Mouse (Mus musculus): ENCODE results near the gene Parva. TPM values are rescaled to one million over a fixed set of nuclear protein-coding genes. Genes with fewer than 3 reads are reported as not detected.

The Parva gene
- polyA plus RNA-seq, 1 experiment, result 80.5 TPM

DNA sequence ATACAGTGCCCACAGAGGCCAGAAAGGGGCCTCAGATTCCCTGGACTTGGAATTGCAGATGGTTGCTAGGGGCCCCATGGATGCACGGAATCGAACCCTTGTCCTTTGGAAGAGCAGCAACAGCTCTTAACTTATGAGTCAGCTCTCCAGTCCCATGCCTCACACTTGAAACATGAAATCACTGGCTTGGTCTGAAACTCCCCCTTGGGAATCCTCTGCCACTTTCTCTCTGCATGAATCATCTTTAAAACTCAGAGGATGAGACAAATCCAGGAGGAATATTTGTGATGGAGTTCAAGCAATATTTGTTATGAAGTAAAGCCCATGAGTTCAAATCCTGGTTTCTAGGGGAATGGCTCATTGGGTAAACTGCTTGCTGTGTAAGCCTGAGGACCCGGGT, 29.5 kb upstream of the Parva start:
- no peaks in the 10 kb centered on the region for H3K4me1 ChIP-seq (ENCODE audit: control insufficient read depth, insufficient read depth, low read length)
- WGBS, result 82% methylated on average over 3 of the region's 3 CpGs
- DNase-seq, result no peak
- TF ChIP-seq CTCF (IDR thresholded peaks at IDR 0.05; ENCODE audit: insufficient read depth, low read length), result no peak
- no peak for TF ChIP-seq POLR2A (IDR thresholded peaks at IDR 0.05; ENCODE audit: borderline replicate concordance, extremely low read depth, low read depth, low read length)
- no peak overlapping the region for H3K4me3 ChIP-seq (replicated peaks; ENCODE audit: extremely low read depth, low read depth, low read length)

DNA sequence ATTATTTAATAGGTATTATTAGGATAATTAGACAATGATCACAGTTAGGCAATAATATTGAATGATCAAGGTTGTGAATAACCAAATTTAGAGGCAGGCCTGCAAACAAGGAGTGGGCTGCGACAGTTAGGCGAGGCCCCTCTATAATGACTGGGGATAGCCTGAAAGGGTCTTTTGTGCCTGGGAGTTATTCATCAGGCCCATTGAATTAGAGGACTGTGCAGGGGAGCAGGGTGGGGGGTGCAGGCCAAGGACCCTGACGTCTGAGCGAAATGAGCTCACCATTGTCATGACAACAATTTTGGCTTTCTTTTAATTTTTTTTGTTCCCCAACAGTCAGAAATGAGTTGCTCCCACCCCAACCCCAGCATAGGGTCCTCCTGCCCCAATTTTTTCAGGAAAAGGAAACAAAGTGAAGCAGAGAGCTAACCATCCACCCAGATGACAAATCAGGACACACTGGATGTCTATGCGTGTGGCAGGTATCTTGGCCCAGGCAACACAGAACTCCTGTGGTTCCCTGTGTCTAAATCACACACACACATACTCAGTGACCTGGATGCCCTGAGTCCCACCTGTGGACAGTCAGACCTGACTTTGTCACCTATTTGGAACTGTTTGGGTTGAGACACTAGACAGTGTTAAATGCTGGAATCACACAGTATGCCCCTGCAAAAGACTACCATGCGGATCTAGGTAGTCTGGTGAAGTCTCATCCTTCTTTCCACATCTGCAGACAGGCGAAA, 27.7 kb upstream of the Parva start:
- H3K4me1 ChIP-seq (ENCODE audit: control insufficient read depth, insufficient read depth, low read length), result no peaks in the 10 kb centered on the region
- no peak for DNase-seq
- no peak for TF ChIP-seq POLR2A (IDR thresholded peaks at IDR 0.05; ENCODE audit: borderline replicate concordance, extremely low read depth, low read depth, low read length)
- H3K4me3 ChIP-seq (replicated peaks; ENCODE audit: extremely low read depth, low read depth, low read length), result no peak overlapping the region
- 83% methylated on average over 7 of the region's 7 CpGs for WGBS

DNA sequence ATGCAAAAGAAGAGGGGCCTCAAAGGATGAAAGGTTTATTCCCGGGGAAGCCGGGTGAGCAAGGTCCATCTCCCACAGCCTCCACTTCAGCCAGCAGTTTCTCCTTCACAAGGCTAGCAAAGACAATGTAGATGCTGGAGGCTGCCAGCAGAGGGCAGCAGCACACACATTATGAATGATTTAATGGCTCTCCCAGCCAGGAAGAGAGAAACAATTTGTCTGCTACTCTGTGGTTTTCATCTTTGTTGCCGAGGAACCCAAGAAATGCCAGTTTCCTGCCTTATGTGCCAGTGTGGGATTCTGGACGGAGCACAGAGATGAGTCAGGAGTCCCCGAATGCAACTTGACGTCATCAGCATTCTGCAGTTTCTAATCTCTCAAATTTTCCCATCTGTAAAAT, 27.1 kb upstream of the Parva start:
- WGBS, result 30% methylated on average over 6 of the region's 6 CpGs
- DNase-seq, result peak; percentile 75
- H3K4me3 ChIP-seq (replicated peaks; ENCODE audit: extremely low read depth, low read depth, low read length), result no peak overlapping the region
- H3K4me1 ChIP-seq (ENCODE audit: control insufficient read depth, insufficient read depth, low read length), result peaks cover 3% of the 10 kb centered on the region; the same call in 1 of the 2 replicates
- peak; percentile 93 for TF ChIP-seq CTCF (IDR thresholded peaks at IDR 0.05; ENCODE audit: insufficient read depth, low read length)
- TF ChIP-seq POLR2A (IDR thresholded peaks at IDR 0.05; ENCODE audit: borderline replicate concordance, extremely low read depth, low read depth, low read length), result no peak

DNA sequence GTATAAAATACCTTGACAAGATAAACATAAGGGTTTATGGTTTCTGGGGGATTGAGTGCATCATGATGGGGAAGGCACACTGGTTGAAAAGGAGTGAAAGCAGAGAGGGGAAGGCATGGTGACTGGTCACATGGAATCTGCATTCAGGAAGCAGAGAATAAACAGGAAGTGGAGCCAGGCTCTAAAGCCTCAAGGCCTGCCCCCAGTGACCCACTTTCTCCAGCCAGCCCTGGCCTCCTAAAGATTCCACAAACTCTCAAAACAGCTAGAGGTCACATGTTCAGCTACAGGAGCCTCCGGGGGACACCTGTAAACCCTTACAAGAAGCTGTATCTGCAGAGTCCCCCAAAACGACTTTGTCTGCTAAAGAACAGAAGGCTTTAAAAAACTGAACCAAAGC, 22.2 kb upstream of the Parva start:
- peaks cover 3% of the 10 kb centered on the region; the same call in 1 of the 2 replicates for H3K4me1 ChIP-seq (ENCODE audit: control insufficient read depth, insufficient read depth, low read length)
- DNase-seq, result no peak
- H3K4me3 ChIP-seq (replicated peaks; ENCODE audit: extremely low read depth, low read depth, low read length), result no peak overlapping the region
- WGBS, result 25% methylated on average over 2 of the region's 2 CpGs
- TF ChIP-seq CTCF (IDR thresholded peaks at IDR 0.05; ENCODE audit: insufficient read depth, low read length) (no peak), POLR2A (IDR thresholded peaks at IDR 0.05; ENCODE audit: borderline replicate concordance, extremely low read depth, low read depth, low read length) (no peak)

DNA sequence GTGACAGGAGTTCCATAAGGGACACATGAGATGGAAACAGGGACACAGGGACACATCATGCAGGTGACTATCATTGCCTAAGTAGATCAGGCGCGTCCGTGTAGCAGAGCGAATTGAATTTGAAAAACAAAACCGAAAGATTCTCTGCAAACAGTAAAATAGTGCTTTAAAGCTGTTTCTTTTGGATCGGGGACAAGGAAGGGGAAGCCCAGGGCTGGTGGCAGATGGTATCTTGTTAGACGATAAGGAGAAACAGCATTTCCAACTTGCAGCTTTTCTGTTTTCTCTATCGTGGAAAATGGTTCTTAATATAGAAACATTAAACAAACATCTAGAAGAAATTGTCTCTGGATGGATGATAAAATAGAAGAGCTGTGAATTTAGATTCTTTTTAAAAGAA, 21.7 kb upstream of the Parva start:
- WGBS, result 37% methylated on average over 8 of the region's 8 CpGs
- DNase-seq, result no peak
- peaks cover 3% of the 10 kb centered on the region; the same call in 1 of the 2 replicates for H3K4me1 ChIP-seq (ENCODE audit: control insufficient read depth, insufficient read depth, low read length)
- no peak for TF ChIP-seq CTCF (IDR thresholded peaks at IDR 0.05; ENCODE audit: insufficient read depth, low read length)
- no peak for TF ChIP-seq POLR2A (IDR thresholded peaks at IDR 0.05; ENCODE audit: borderline replicate concordance, extremely low read depth, low read depth, low read length)
- no peak overlapping the region for H3K4me3 ChIP-seq (replicated peaks; ENCODE audit: extremely low read depth, low read depth, low read length)

DNA sequence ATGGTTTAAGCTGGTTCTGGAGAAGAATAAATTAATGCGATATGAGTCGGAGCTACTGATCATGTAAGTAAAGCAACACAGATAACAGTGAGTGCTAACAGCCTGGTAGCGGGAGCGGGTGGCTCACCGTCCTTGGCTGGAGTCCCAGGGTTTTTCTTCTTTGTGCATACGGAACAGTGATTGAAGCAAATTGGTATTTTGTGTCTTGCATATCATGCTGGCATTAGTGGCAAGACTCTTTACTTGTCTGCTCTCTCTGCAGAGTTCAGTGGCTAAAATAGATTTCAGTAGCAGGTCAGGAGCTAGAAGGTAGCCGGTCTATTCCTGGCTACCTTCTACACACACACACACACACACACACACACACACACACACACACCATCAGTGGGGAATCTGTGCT, 19.7 kb upstream of the Parva start:
- Histone ChIP-seq H3K4me3 (replicated peaks; ENCODE audit: extremely low read depth, low read depth, low read length) (no peak overlapping the region), H3K4me1 (ENCODE audit: control insufficient read depth, insufficient read depth, low read length) (peaks cover 3% of the 10 kb centered on the region; the same call in 1 of the 2 replicates)
- no peak for DNase-seq
- TF ChIP-seq CTCF (IDR thresholded peaks at IDR 0.05; ENCODE audit: insufficient read depth, low read length) (no peak), POLR2A (IDR thresholded peaks at IDR 0.05; ENCODE audit: borderline replicate concordance, extremely low read depth, low read depth, low read length) (no peak)
- WGBS, result 70% methylated on average over 7 of the region's 7 CpGs

DNA sequence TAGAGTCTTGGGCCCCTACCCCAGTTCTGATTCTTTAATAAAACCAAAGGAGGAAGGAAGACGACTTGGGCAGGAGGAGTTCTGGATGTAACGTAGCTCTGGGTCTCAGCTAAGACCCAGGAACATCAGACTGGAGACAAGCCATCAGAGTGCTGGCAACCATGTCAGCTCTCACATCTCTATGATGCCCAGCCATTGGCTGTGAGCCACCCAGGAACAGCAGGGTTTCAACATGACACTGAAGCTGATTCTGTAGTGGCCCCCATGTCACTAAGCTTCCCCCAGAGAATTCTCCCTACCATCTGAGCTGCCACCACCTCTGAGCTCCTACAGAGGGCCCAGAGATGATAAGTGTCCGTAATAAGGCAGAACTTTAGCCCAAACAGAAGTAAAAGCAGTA, 17.3 kb upstream of the Parva start:
- TF ChIP-seq CTCF (IDR thresholded peaks at IDR 0.05; ENCODE audit: insufficient read depth, low read length) (no peak), POLR2A (IDR thresholded peaks at IDR 0.05; ENCODE audit: borderline replicate concordance, extremely low read depth, low read depth, low read length) (no peak)
- Histone ChIP-seq H3K4me1 (ENCODE audit: control insufficient read depth, insufficient read depth, low read length) (peaks cover under 1% of the 10 kb centered on the region; the same call in 1 of the 2 replicates), H3K4me3 (replicated peaks; ENCODE audit: extremely low read depth, low read depth, low read length) (no peak overlapping the region)
- no peak for DNase-seq
- 86% methylated on average over 3 of the region's 3 CpGs for WGBS

DNA sequence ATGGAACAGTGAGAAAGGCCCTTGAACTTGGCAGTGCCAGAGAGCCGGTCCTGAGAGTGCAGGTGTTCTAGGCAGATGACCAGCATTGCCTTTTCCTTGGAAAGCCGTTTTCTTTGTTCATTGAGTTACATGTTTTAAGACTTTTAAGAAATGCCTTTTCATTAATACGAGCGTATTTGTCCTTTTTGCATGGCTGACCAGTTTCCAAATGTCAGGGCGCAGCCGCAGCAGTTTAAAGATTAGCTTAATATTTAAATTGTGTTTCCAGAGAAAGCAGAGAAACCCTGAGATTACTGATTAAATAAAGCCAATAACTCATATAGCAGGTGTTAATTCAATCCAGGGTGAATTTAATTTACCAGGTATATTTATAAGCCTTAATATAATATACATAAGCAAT, 14.0 kb upstream of the Parva start:
- WGBS, result 89% methylated on average over 6 of the region's 6 CpGs
- DNase-seq, result no peak
- no peak for TF ChIP-seq CTCF (IDR thresholded peaks at IDR 0.05; ENCODE audit: insufficient read depth, low read length)
- no peak for TF ChIP-seq POLR2A (IDR thresholded peaks at IDR 0.05; ENCODE audit: borderline replicate concordance, extremely low read depth, low read depth, low read length)
- Histone ChIP-seq H3K4me3 (replicated peaks; ENCODE audit: extremely low read depth, low read depth, low read length) (no peak overlapping the region), H3K4me1 (ENCODE audit: control insufficient read depth, insufficient read depth, low read length) (no peaks in the 10 kb centered on the region)

DNA sequence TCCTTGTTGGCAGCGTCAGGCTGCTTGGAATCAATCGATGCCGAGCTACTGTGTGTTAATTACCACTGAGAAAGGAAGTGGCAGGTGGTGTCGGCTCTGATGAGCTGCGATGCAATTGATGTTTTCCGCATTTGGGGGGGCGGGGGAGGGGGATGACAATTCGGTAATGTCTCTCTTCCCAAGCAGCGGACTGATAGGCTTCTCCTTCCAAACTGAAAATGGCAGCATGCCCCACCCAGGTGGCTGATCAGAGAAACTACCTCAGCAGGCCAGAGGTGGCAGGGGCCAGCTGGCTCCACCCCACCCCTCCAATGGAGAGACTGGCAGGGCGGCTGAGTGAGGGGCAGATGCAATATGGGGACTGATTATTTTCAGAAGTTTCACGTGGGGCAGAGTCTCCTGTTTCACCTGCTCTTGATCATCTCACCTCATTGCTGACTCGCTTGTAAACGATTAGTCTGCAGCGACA, 11.2 kb upstream of the Parva start:
- TF ChIP-seq POLR2A (IDR thresholded peaks at IDR 0.05; ENCODE audit: borderline replicate concordance, extremely low read depth, low read depth, low read length) (no peak), CTCF (IDR thresholded peaks at IDR 0.05; ENCODE audit: insufficient read depth, low read length) (no peak)
- no peak overlapping the region for H3K4me3 ChIP-seq (replicated peaks; ENCODE audit: extremely low read depth, low read depth, low read length)
- no peaks in the 10 kb centered on the region for H3K4me1 ChIP-seq (ENCODE audit: control insufficient read depth, insufficient read depth, low read length)
- no peak for DNase-seq
- 26% methylated on average over 14 of the region's 14 CpGs for WGBS

Data from lung, adult 2 months (tissue).